Mouse (Mus musculus): ENCODE measurements around the gene Aes. TPM values are rescaled to one million over a fixed set of nuclear protein-coding genes. Genes with fewer than 3 reads are reported as not detected.

Aes gene
- polyA plus RNA-seq, 1 experiment, result 639 TPM

DNA sequence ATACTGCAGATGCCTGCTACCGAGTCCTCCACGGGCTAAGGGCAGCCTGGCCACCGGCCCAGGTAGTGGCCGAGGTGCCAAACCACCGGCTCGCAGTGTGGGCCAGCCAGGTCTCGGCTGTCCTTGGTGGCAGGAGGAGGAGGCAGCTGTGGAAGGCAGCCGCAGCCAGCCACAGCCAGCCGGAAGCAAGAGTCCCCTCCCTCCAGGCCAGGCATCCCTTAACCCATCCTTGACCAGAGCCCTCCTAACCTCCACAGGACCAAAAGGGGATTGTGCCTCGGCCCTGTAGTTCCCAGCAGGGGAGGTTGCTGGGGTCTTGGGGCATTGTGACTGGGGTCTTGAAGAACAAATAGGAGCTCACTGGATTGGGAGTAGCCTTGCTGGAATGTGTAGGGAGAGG is 4.9 kb downstream of the Aes start:
- Histone ChIP-seq H3K4me3 (no peak overlapping the region), H3K36me3 (ENCODE audit: control insufficient read depth, insufficient read depth) (peaks cover 3% of the 10 kb centered on the region), H3K4me2 (ENCODE audit: low read depth) (peak overlapping the region; percentile 32), H3K79me2 (ENCODE audit: control insufficient read depth, insufficient read depth) (peaks cover 25% of the 10 kb centered on the region), H3K27me3 (ENCODE audit: control insufficient read depth, insufficient read depth, insufficient read length) (no peaks in the 10 kb centered on the region), H3ac (ENCODE audit: control insufficient read depth, insufficient read length) (no peak overlapping the region)
- TF ChIP-seq USF1 (IDR thresholded peaks at IDR 0.05; ENCODE audit: low read depth) (no peak), TCF3 (IDR thresholded peaks at IDR 0.05; ENCODE audit: insufficient read length, low read depth) (peak; percentile 90), CEBPB (IDR thresholded peaks at IDR 0.05; ENCODE audit: insufficient read depth, poor library complexity, severe bottlenecking) (no peak), POLR2A (IDR thresholded peaks at IDR 0.05; ENCODE audit: insufficient read length, low read depth) (no peak), POLR2AphosphoS2 (IDR thresholded peaks at IDR 0.05; ENCODE audit: insufficient read length, low read depth) (no peak), MAX (IDR thresholded peaks at IDR 0.05; ENCODE audit: low read depth) (no peak), REST (IDR thresholded peaks at IDR 0.05; ENCODE audit: insufficient read depth, insufficient read length) (no peak), SRF (IDR thresholded peaks at IDR 0.05; ENCODE audit: control insufficient read depth, insufficient read length, low read depth) (no peak), MYOG (IDR thresholded peaks at IDR 0.05; ENCODE audit: control insufficient read depth in 1 of 3, insufficient read depth in 1 of 3, insufficient read length in 2 of 3, low read depth in 2 of 3) (peak; percentile 54 to 97 (median 84)), E2F4 (IDR thresholded peaks at IDR 0.05; ENCODE audit: insufficient read depth) (no peak), MYOD1 (IDR thresholded peaks at IDR 0.05; ENCODE audit: control insufficient read depth in 1 of 3, insufficient read length in 2 of 3, low read depth in 2 of 3) (peak in 2 of 3 experiments; percentile 47 to 97), TCF12 (IDR thresholded peaks at IDR 0.05; ENCODE audit: insufficient read depth, poor library complexity, severe bottlenecking) (no peak)

DNA sequence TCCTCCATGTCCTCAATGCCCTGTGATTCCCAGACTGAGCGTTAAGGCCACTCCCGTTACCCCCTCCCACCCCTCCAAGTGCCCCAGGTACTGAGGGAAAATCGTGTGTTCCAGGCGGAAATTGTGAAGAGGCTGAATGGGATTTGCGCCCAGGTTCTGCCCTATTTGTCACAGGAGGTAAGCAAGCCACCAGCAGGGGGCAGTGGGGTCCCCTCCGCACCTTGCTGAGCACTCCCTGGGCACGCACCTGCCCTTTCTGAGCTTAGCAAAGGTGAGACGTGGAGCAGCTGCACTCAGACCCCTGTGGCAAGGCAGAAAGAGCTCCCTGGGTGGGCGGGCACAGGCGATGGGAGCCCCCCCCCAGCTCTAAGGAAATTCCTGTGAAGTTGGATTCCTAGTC is 5.4 kb downstream of the Aes start:
- Histone ChIP-seq H3K36me3 (ENCODE audit: control insufficient read depth, insufficient read depth) (peaks cover 3% of the 10 kb centered on the region), H3ac (ENCODE audit: control insufficient read depth, insufficient read length) (no peak overlapping the region), H3K4me3 (no peak overlapping the region), H3K27me3 (ENCODE audit: control insufficient read depth, insufficient read depth, insufficient read length) (no peaks in the 10 kb centered on the region), H3K4me2 (ENCODE audit: low read depth) (no peak overlapping the region), H3K79me2 (ENCODE audit: control insufficient read depth, insufficient read depth) (peaks cover 20% of the 10 kb centered on the region)
- TF ChIP-seq MAX (IDR thresholded peaks at IDR 0.05; ENCODE audit: low read depth) (no peak), TCF12 (IDR thresholded peaks at IDR 0.05; ENCODE audit: insufficient read depth, poor library complexity, severe bottlenecking) (no peak), REST (IDR thresholded peaks at IDR 0.05; ENCODE audit: insufficient read depth, insufficient read length) (no peak), MYOD1 (IDR thresholded peaks at IDR 0.05; ENCODE audit: control insufficient read depth in 1 of 3, insufficient read length in 2 of 3, low read depth in 2 of 3) (no peak), SRF (IDR thresholded peaks at IDR 0.05; ENCODE audit: control insufficient read depth, insufficient read length, low read depth) (no peak), USF1 (IDR thresholded peaks at IDR 0.05; ENCODE audit: low read depth) (no peak), TCF3 (IDR thresholded peaks at IDR 0.05; ENCODE audit: insufficient read length, low read depth) (no peak), MYOG (IDR thresholded peaks at IDR 0.05; ENCODE audit: control insufficient read depth in 1 of 3, insufficient read depth in 1 of 3, insufficient read length in 2 of 3, low read depth in 2 of 3) (no peak), POLR2AphosphoS2 (IDR thresholded peaks at IDR 0.05; ENCODE audit: insufficient read length, low read depth) (no peak), E2F4 (IDR thresholded peaks at IDR 0.05; ENCODE audit: insufficient read depth) (no peak)

GRCm38 (mm10) chr10:81565257-81566228 is 6.3 kb downstream of the Aes start:
- no peak overlapping the region for H3K4me2 ChIP-seq (ENCODE audit: low read depth)
- no peak overlapping the region for H3K4me3 ChIP-seq
- no peak for TF ChIP-seq REST (IDR thresholded peaks at IDR 0.05; ENCODE audit: insufficient read depth, insufficient read length)
- TF ChIP-seq E2F4 (IDR thresholded peaks at IDR 0.05; ENCODE audit: insufficient read depth), result no peak
- no peak for TF ChIP-seq MYOD1 (IDR thresholded peaks at IDR 0.05; ENCODE audit: control insufficient read depth in 1 of 3, insufficient read length in 2 of 3, low read depth in 2 of 3)
- TF ChIP-seq CEBPB (IDR thresholded peaks at IDR 0.05; ENCODE audit: insufficient read depth, poor library complexity, severe bottlenecking), result no peak

DNA sequence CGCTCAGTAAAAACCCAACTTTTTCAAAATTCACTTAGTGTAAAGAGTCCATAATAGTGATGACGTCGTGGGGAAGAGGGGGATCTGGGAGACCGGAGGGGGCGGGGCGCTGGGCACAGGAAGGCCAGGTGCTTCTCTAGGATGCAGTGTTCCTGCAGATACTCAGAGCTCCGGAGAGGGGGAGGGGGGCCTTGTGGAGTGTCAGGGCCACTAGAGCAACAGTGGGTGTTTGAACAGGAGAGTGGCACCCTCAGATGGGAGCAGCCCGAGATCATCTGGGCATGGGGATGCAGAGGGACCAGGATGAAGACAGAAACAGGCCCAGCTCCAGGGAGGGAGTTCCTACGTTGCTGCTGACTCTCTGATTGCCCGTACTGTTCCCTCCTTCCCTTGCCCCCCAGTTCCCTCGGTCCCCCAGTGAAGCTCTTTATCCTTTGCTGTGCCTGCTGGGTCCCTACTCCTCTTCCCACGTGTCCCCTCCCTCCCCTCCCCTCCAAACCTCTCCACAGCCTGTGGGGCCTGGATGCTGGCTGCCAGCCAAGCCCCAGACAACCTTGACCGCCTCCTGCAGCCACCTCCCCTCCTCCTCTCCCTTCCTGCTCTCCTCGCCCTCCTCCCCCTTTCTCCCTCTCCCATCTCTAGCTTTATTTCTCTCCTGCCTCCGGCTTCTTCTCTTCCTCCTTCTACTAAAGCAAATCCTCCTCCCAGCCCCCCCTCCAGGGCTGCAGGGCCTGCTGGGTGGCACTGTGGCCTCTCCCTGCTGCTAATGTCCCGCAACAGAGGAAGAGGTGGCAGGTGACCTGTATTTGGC is 9.3 kb downstream of the Aes start:
- no peak overlapping the region for H3K4me3 ChIP-seq
- peaks cover 3% of the 10 kb centered on the region for H3K36me3 ChIP-seq (ENCODE audit: control insufficient read depth, insufficient read depth)
- no peaks in the 10 kb centered on the region for H3K79me2 ChIP-seq (ENCODE audit: control insufficient read depth, insufficient read depth)
- no peak overlapping the region for H3K4me2 ChIP-seq (ENCODE audit: low read depth)
- TF ChIP-seq POLR2AphosphoS2 (IDR thresholded peaks at IDR 0.05; ENCODE audit: insufficient read length, low read depth), result no peak
- no peak for TF ChIP-seq TCF12 (IDR thresholded peaks at IDR 0.05; ENCODE audit: insufficient read depth, poor library complexity, severe bottlenecking)
- no peak for TF ChIP-seq REST (IDR thresholded peaks at IDR 0.05; ENCODE audit: insufficient read depth, insufficient read length)
- TF ChIP-seq POLR2A (IDR thresholded peaks at IDR 0.05; ENCODE audit: insufficient read length, low read depth), result no peak
- no peak for TF ChIP-seq CEBPB (IDR thresholded peaks at IDR 0.05; ENCODE audit: insufficient read depth, poor library complexity, severe bottlenecking)
- no peak overlapping the region for H3ac ChIP-seq (ENCODE audit: control insufficient read depth, insufficient read length)
- H3K27me3 ChIP-seq (ENCODE audit: control insufficient read depth, insufficient read depth, insufficient read length), result no peaks in the 10 kb centered on the region

More at GRCm38 (mm10) chr10:81565257-81566228, 6.3 kb downstream of the Aes start:
- Histone ChIP-seq H3ac (ENCODE audit: control insufficient read depth, insufficient read length) (no peak overlapping the region), H3K79me2 (ENCODE audit: control insufficient read depth, insufficient read depth) (peaks cover 13% of the 10 kb centered on the region), H3K36me3 (ENCODE audit: control insufficient read depth, insufficient read depth) (peaks cover 3% of the 10 kb centered on the region), H3K27me3 (ENCODE audit: control insufficient read depth, insufficient read depth, insufficient read length) (no peaks in the 10 kb centered on the region)
